Mouse (Mus musculus): ENCODE results near the gene Stat2. TPM values are rescaled to one million over a fixed set of nuclear protein-coding genes. Genes with fewer than 3 reads are reported as not detected.
A peak's percentile ranks its signal among the peaks of the same experiment; 100 is the strongest.

Gene Stat2
- total and polyA plus RNA-seq, 3 experiments, result 7.3 to 12.2 (median 11.0) TPM

GRCm38 (mm10) chr10:128297622-128298021 lies 27.3 kb downstream of the Stat2 start:
- Histone ChIP-seq H3K36me3 (ENCODE audit: control insufficient read depth, insufficient read depth, low read length) (0 out of 2 replicates have a peak, but pooled peaks cover 2% of the 10 kb centered on the region), H3K79me2 (replicated peaks; ENCODE audit: control insufficient read depth, insufficient read depth, low read length) (no peaks in the 10 kb centered on the region), H3K27me3 (ENCODE audit: control insufficient read depth, insufficient read depth, low read length) (no peaks in the 10 kb centered on the region), H3K4me1 (ENCODE audit: control insufficient read depth, insufficient read depth, low read length) (peaks cover 2% of the 10 kb centered on the region), H3K4me3 (no peak overlapping the region), H3K27ac (no peak overlapping the region), H3K9ac (ENCODE audit: low read depth, low read length) (no peak overlapping the region)
- intact Hi-C loops (cut with DNase I), result no loop called here
- peak; percentile 41 to 47 for DNase-seq
- no peak for TF ChIP-seq POLR2A (IDR thresholded peaks at IDR 0.05; ENCODE audit: insufficient read depth, low read depth, low read length)
- TF ChIP-seq CTCF (IDR thresholded peaks at IDR 0.05), result no peak
- WGBS, result 39% methylated on average over 11 of the region's 11 CpGs

- no peaks in the 10 kb centered on the region for H3K27me3 ChIP-seq (ENCODE audit: control insufficient read depth, insufficient read depth, low read length)
- no peak overlapping the region for H3K9ac ChIP-seq (ENCODE audit: low read depth, low read length)
- no peak for DNase-seq
- H3K27ac ChIP-seq, result no peak overlapping the region
- TF ChIP-seq EP300 (IDR thresholded peaks at IDR 0.05; ENCODE audit: insufficient read depth, low read depth, low read length) (no peak), CTCF (IDR thresholded peaks at IDR 0.05) (no peak), POLR2A (IDR thresholded peaks at IDR 0.05; ENCODE audit: insufficient read depth, low read depth, low read length) (no peak)
- intact Hi-C loops (cut with DNase I), result no loop called here
- peaks cover 2% of the 10 kb centered on the region for H3K4me1 ChIP-seq (ENCODE audit: control insufficient read depth, insufficient read depth, low read length)
- no peaks in the 10 kb centered on the region for H3K79me2 ChIP-seq (replicated peaks; ENCODE audit: control insufficient read depth, insufficient read depth, low read length)
- 36% methylated on average over 6 of the region's 6 CpGs for WGBS
- no peak overlapping the region for H3K4me3 ChIP-seq
- 0 out of 2 replicates have a peak, but pooled peaks cover 2% of the 10 kb centered on the region for H3K36me3 ChIP-seq (ENCODE audit: control insufficient read depth, insufficient read depth, low read length)
Measured at GRCm38 (mm10) chr10:128298243-128298642, 27.9 kb downstream of the Stat2 start.

GRCm38 (mm10) chr10:128298702-128299171 lies 28.4 kb downstream of the Stat2 start, which contains the start of gene Il23a:
Il23a (minus strand) TSS chr10:128298752.
- WGBS, result 73% methylated on average over 11 of the region's 11 CpGs
- TF ChIP-seq CTCF (IDR thresholded peaks at IDR 0.05) (no peak), POLR2A (IDR thresholded peaks at IDR 0.05; ENCODE audit: insufficient read depth, low read depth, low read length) (no peak), EP300 (IDR thresholded peaks at IDR 0.05; ENCODE audit: insufficient read depth, low read depth, low read length) (no peak)
- intact Hi-C loops (cut with DNase I), result no loop called here
- no peaks in the 10 kb centered on the region for H3K27me3 ChIP-seq (ENCODE audit: control insufficient read depth, insufficient read depth, low read length)
- 0 out of 2 replicates have a peak, but pooled peaks cover 2% of the 10 kb centered on the region for H3K36me3 ChIP-seq (ENCODE audit: control insufficient read depth, insufficient read depth, low read length)
- no peak within 1 kb of the TSS for H3K4me3 ChIP-seq
- H3K27ac ChIP-seq, result no peak within 1 kb of the TSS
- H3K9ac ChIP-seq (ENCODE audit: low read depth, low read length), result no peak within 1 kb of the TSS
- no peak for DNase-seq
- peaks cover 3% of the 10 kb centered on the region for H3K4me1 ChIP-seq (ENCODE audit: control insufficient read depth, insufficient read depth, low read length)
- no peaks in the 10 kb centered on the region for H3K79me2 ChIP-seq (replicated peaks; ENCODE audit: control insufficient read depth, insufficient read depth, low read length)

GRCm38 (mm10) chr10:128302357-128302756 lies 32.0 kb downstream of the Stat2 start:
- TF ChIP-seq POLR2A (IDR thresholded peaks at IDR 0.05; ENCODE audit: insufficient read depth, low read depth, low read length) (no peak), CTCF (IDR thresholded peaks at IDR 0.05) (no peak), EP300 (IDR thresholded peaks at IDR 0.05; ENCODE audit: insufficient read depth, low read depth, low read length) (no peak)
- peak overlapping the region; percentile 100 for H3K27ac ChIP-seq
- WGBS, result 21% methylated on average over 3 of the region's 3 CpGs
- peak overlapping the region; percentile 75 for H3K9ac ChIP-seq (ENCODE audit: low read depth, low read length)
- H3K4me3 ChIP-seq, result peak overlapping the region; percentile 88
- H3K4me1 ChIP-seq (ENCODE audit: control insufficient read depth, insufficient read depth, low read length), result peaks cover 8% of the 10 kb centered on the region
- intact Hi-C loops (cut with DNase I), result loop anchor here (5.0 kb wide), 1 partner anchor 325 kb away; the partner anchor contains the start of gene Rps26
- no peaks in the 10 kb centered on the region for H3K79me2 ChIP-seq (replicated peaks; ENCODE audit: control insufficient read depth, insufficient read depth, low read length)
- no peak for DNase-seq
- 0 out of 2 replicates have a peak, but pooled peaks cover 2% of the 10 kb centered on the region for H3K36me3 ChIP-seq (ENCODE audit: control insufficient read depth, insufficient read depth, low read length)
- no peaks in the 10 kb centered on the region for H3K27me3 ChIP-seq (ENCODE audit: control insufficient read depth, insufficient read depth, low read length)

- peak overlapping the region; percentile 100 for H3K27ac ChIP-seq
- WGBS, result 0% methylated on average over 9 of the region's 9 CpGs
- TF ChIP-seq CTCF (IDR thresholded peaks at IDR 0.05) (no peak), POLR2A (IDR thresholded peaks at IDR 0.05; ENCODE audit: insufficient read depth, low read depth, low read length) (no peak), EP300 (IDR thresholded peaks at IDR 0.05; ENCODE audit: insufficient read depth, low read depth, low read length) (no peak)
- no peak for DNase-seq
- intact Hi-C loops (cut with DNase I), result loop anchor here (5.0 kb wide), 1 partner anchor 325 kb away; the partner anchor contains the start of gene Rps26
- peak overlapping the region; percentile 75 for H3K9ac ChIP-seq (ENCODE audit: low read depth, low read length)
- 0 out of 2 replicates have a peak, but pooled peaks cover 2% of the 10 kb centered on the region for H3K36me3 ChIP-seq (ENCODE audit: control insufficient read depth, insufficient read depth, low read length)
- no peaks in the 10 kb centered on the region for H3K27me3 ChIP-seq (ENCODE audit: control insufficient read depth, insufficient read depth, low read length)
- H3K4me3 ChIP-seq, result peak overlapping the region; percentile 88
- H3K79me2 ChIP-seq (replicated peaks; ENCODE audit: control insufficient read depth, insufficient read depth, low read length), result no peaks in the 10 kb centered on the region
- peaks cover 7% of the 10 kb centered on the region for H3K4me1 ChIP-seq (ENCODE audit: control insufficient read depth, insufficient read depth, low read length)
Measured at GRCm38 (mm10) chr10:128302785-128303125, 32.4 kb downstream of the Stat2 start.
